Mouse (Mus musculus): ENCODE results near the gene Nat8f2.

DNA sequence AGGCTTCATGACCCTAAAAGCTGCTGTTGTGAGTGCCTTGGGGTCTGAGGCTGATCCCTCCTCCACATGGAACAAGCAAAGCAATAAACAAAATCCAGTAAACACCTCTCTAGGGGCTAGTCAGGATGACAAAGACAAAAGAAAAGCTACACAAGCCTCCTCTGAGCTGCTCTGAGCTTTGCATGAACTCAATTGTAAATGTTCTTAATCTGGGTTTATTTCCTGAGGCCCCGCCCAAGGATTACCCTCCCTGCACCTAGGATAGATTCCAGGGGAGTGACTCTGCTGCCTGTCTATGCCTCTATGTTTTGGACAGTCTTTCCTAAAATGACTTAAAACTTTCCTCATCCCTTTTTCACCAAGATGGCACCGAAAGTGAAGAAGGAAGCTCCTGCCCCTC lies 20.0 kb upstream of the Nat8f2 start:
- TF ChIP-seq CTCF (IDR thresholded peaks at IDR 0.05; ENCODE audit: low read depth, low read length), result no peak
- TF ChIP-seq POLR2A (IDR thresholded peaks at IDR 0.05; ENCODE audit: extremely low read depth, insufficient read depth, low read length), result no peak

All from liver, adult 2 months (tissue).